ENCODE assay signal across 1 mouse cellular context in genomic region chr2:24950189-24950535, GRCm38 (mm10).
A peak's percentile ranks its signal among the peaks of the same experiment; 100 is the strongest.
TF ChIP-seq lines count a peak whose summit lies in the region.

No protein-coding gene starts in this region.

TF ChIP-seq in MEL, 35 proteins besides CTCF, POLR2A, EP300 and RAD21:
- TF ChIP-seq MXI1 (IDR thresholded peaks at IDR 0.05; ENCODE audit: low read depth, low read length) (0 out of 2 replicates have a peak, but pooled peaks have one; percentile 9), SIN3A (IDR thresholded peaks at IDR 0.05; ENCODE audit: low read length) (0 out of 2 replicates have a peak, but pooled peaks have one; percentile 2), HCFC1 (IDR thresholded peaks at IDR 0.05; ENCODE audit: low read depth, low read length) (no peak), NRF1 (IDR thresholded peaks at IDR 0.05; ENCODE audit: insufficient read depth, low read depth, low read length, poor library complexity, severe bottlenecking) (no peak), ZKSCAN1 (IDR thresholded peaks at IDR 0.05; ENCODE audit: low read depth, low read length) (no peak), UBTF (IDR thresholded peaks at IDR 0.05; ENCODE audit: borderline replicate concordance, insufficient read depth, low read depth, low read length) (no peak), POLR2AphosphoS2 (IDR thresholded peaks at IDR 0.05; ENCODE audit: low read length) (peak; percentile 18; the same call in 1 of the 2 replicates)
